Mouse (Mus musculus) embryonic fibroblast, embryonic 13.5 days (primary cell): ENCODE results near the gene Spag4. TPM values are rescaled to one million over a fixed set of nuclear protein-coding genes. Genes with fewer than 3 reads are reported as not detected.

Source experiments
- H3K27ac ChIP-seq: 2 replicates; pipeline ENCODE4 v1.5.1; 2012; ENCODE audit warnings: low read length, control low read depth, inconsistent platforms; ENCODE audit not compliant: insufficient read depth
- H3K4me1 ChIP-seq: 2 replicates; pipeline ENCODE4 v1.6.1; 2011; ENCODE audit warnings: low read length; ENCODE audit not compliant: control insufficient read depth, insufficient read depth
- H3K4me3 ChIP-seq: 2 replicates; pipeline ENCODE4 v1.5.1; 2011; ENCODE audit warnings: mild to moderate bottlenecking, control low read depth, low read length; ENCODE audit not compliant: insufficient read depth
- CTCF ChIP-seq: IDR thresholded peaks from 2 replicates; pipeline ENCODE4 v1.5.1; 2011; ENCODE audit warnings: mild to moderate bottlenecking, control low read depth, low read length, moderate library complexity, borderline replicate concordance; ENCODE audit not compliant: insufficient read depth
- POLR2A ChIP-seq: IDR thresholded peaks from 2 replicates; pipeline ENCODE4 v1.6.1; 2011; ENCODE audit warnings: low read depth, mild to moderate bottlenecking, control low read depth, low read length, moderate library complexity
- polyA plus RNA-seq: library from polyadenylated mRNA; stranded (reverse); fragments of >200 nt; gene quantifications from 2 replicates; pipeline ENCODE4 v1.2.4, GENCODE M21; 2011; ENCODE audit warnings: low read depth; ENCODE audit not compliant: missing spikeins, insufficient read length

Gene Spag4
- 1.5 and 3.9 TPM in 2 replicates for polyA plus RNA-seq

DNA sequence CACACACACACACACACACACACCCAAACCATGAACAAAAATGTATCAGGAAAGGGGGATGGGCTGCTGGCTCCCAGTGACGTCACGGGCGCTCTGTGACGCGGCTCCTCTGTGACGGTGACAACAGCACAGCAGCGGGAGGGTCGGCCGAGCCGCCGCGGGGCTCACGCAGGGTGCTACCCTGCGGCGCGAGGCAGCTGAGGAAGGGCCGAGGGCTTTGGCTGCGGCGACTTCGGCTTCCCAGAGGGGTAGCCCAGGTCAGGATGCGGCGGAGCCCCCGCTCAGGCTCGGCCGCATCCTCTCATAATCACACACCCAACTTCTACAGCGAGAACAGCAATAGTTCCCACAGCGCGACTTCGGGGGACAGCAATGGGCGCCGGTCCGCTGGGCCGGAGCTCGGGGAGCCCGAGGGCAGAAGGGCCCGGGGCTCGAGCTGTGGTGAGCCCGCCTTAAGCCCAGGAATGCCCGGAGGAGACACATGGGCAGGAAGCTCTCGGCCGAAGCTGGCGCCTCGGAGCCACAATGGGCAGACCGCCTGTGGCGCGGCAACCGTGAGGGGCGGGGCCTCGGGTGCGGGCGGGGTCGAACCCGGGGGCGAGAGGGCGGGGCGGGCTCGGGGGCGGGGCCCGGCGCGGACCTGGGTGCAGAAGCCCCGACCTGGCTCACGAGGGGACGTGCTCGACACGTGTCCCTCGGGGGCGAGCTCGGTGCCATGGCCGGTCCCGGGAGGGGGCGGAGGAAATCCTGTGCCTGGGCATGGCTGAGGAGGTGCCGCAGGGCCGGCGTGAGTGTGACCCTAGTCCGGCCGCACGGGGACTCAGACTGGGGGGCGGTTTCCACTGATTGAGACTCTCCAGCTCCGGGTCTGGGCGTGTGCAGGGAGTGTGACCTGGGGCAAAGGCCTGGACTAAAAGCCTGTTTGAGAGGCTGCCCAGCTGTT, at the start of gene Spag4:
Gene Spag4, plus strand, starts transcription at position 77 of the 943 bp plus-strand sequence.
- peak; percentile 76 for TF ChIP-seq POLR2A
- TF ChIP-seq CTCF = no peak
- Histone ChIP-seq H3K4me3 (peak within 1 kb of the TSS; percentile 80), H3K4me1 (no peaks in the 10 kb centered on the region), H3K27ac (peak within 1 kb of the TSS; percentile 29; the same call in 1 of the 2 replicates)

GRCm38 (mm10) chr2:156018106-156018505, 46.9 kb upstream of the Spag4 start:
- no peak overlapping the region for H3K27ac ChIP-seq
- H3K4me1 ChIP-seq = no peaks in the 10 kb centered on the region
- H3K4me3 ChIP-seq = no peak overlapping the region
- TF ChIP-seq POLR2A (no peak), CTCF (no peak)

- Histone ChIP-seq H3K27ac (no peak overlapping the region), H3K4me1 (no peaks in the 10 kb centered on the region), H3K4me3 (no peak overlapping the region)
- no peak for TF ChIP-seq CTCF
These were observed 43.8 kb upstream of the Spag4 start for GRCm38 (mm10) chr2:156021219-156021618.

- H3K27ac ChIP-seq = no peak overlapping the region
- H3K4me3 ChIP-seq = no peak overlapping the region
- TF ChIP-seq POLR2A = no peak
- TF ChIP-seq CTCF = no peak
- H3K4me1 ChIP-seq = no peaks in the 10 kb centered on the region
These were observed 43.2 kb upstream of the Spag4 start for GRCm38 (mm10) chr2:156021765-156022164.

DNA sequence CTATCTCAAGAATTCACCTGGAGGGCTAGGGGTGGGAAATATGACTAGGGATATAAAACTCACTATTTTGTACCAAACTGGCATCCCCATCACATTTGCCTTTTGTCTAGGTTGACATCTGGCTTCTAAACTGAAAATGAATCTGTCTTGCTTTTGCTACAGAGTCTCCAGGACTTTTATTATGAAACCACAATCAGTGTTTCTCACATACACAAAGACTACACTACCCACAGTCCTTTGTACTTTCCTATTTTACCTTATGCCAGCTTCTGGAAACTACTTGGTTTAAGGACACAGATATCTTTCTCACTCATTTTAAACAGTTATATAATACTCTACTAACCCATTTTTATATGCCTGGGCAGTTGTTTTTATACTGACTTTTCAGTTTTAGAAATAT, 39.5 kb upstream of the Spag4 start:
- Histone ChIP-seq H3K4me3 (no peak overlapping the region), H3K27ac (no peak overlapping the region), H3K4me1 (no peaks in the 10 kb centered on the region)
- TF ChIP-seq POLR2A = no peak
- no peak for TF ChIP-seq CTCF

DNA sequence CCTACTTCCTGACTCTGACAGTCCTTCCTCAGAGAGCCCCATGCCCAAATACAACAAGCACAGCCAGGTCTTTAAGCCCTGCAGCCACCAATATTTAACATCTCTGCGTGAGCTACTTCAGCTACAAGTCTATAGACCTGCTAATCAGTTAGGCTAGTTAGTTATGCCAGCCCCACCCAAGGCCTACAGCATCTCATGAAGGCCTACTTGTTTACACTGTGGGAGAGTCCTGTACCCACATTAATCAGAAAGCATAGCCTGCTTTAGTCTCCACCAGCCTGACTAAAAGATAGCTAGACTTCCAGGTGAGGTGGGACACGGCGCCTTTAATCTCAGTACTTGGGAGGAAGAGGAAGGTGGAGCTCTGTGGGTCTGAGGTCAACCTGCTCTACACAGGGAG, 25.6 kb upstream of the Spag4 start:
- Histone ChIP-seq H3K4me3 (no peak overlapping the region), H3K27ac (no peak overlapping the region), H3K4me1 (no peaks in the 10 kb centered on the region)
- no peak for TF ChIP-seq POLR2A
- no peak for TF ChIP-seq CTCF

GRCm38 (mm10) chr2:156042903-156043302, 22.1 kb upstream of the Spag4 start:
- TF ChIP-seq CTCF (no peak), POLR2A (no peak)
- Histone ChIP-seq H3K27ac (no peak overlapping the region), H3K4me3 (no peak overlapping the region), H3K4me1 (no peaks in the 10 kb centered on the region)

DNA sequence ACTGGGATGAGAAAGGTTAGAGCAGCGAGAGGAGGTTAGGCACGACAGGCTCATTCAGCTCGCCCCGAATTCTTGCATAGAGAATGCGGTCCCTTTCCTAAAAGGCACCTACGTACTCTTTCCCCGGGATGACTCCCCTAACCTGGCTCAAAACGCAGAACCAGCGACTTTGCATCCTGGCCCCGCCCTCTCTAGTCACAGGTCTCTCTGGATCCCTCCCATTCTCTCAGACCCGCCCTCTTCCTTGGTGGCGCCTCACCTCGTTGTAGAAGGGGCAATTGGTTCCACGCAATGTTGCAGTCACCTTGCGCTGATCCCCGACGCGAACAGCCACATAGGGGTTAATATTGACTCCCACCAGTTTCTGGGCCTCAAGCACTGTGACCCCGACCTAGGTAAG, 17.0 kb upstream of the Spag4 start:
- Histone ChIP-seq H3K27ac (no peak overlapping the region), H3K4me3 (no peak overlapping the region), H3K4me1 (no peaks in the 10 kb centered on the region)
- TF ChIP-seq CTCF (no peak), POLR2A (no peak)

- Histone ChIP-seq H3K4me3 (no peak within 1 kb of the TSS), H3K27ac (no peak within 1 kb of the TSS), H3K4me1 (no peaks in the 10 kb centered on the region)
- no peak for TF ChIP-seq CTCF
- TF ChIP-seq POLR2A = no peak
These were observed 12.2 kb upstream of the Spag4 start, which contains the start of gene Fer1l4 for GRCm38 (mm10) chr2:156052816-156053215. Gene Fer1l4 (minus strand): TSS chr2:156052947.

GRCm38 (mm10) chr2:156066126-156066525, 1.2 kb downstream of the Spag4 start:
- Histone ChIP-seq H3K4me3 (peak overlapping the region; percentile 42), H3K27ac (no peak overlapping the region), H3K4me1 (no peaks in the 10 kb centered on the region)
- no peak for TF ChIP-seq POLR2A
- no peak for TF ChIP-seq CTCF
